Mouse (Mus musculus) left cerebral cortex, adult 2 months (tissue): Measurements from ENCODE around the gene Gm17720. TPM values are rescaled to one million over a fixed set of nuclear protein-coding genes. Genes with fewer than 3 reads are reported as not detected.

ENCODE experiments used
- DNase-seq, 2 experiments: peaks; one replicate each; pipeline ENCODE4 v3.0.0; 2021 to 2022; ENCODE audit warnings: low spot score in 2 of 2, mixed read lengths in 1 of 2; ENCODE audit errors: extremely low spot score in 1 of 2
- H3K27ac ChIP-seq: fragments of 200-600 bp; 2 replicates; pipeline ENCODE4 v1.8.1; 2022
- H3K4me3 ChIP-seq: fragments of 200-600 bp; 2 replicates; pipeline ENCODE4 v1.8.1; 2022
- CTCF ChIP-seq: fragments of 200-600 bp; IDR thresholded peaks from 2 replicates; pipeline ENCODE4 v1.8.1; 2022; ENCODE audit warnings: antibody characterized with exemption, mild to moderate bottlenecking, moderate library complexity
- intact Hi-C: fragments of 180-260 bp; cut with DNase I; formaldehyde crosslinking; loops from one replicate; pipeline ENCODE4 v1.15.1; 2025
- total RNA-seq, 2 experiments: library from RNA; stranded (reverse); gene quantifications; 2 replicates each; pipeline ENCODE4 v1.2.3; 2021

Gene Gm17720
- total RNA-seq, 2 experiments from 2014 or later = not detected

DNA sequence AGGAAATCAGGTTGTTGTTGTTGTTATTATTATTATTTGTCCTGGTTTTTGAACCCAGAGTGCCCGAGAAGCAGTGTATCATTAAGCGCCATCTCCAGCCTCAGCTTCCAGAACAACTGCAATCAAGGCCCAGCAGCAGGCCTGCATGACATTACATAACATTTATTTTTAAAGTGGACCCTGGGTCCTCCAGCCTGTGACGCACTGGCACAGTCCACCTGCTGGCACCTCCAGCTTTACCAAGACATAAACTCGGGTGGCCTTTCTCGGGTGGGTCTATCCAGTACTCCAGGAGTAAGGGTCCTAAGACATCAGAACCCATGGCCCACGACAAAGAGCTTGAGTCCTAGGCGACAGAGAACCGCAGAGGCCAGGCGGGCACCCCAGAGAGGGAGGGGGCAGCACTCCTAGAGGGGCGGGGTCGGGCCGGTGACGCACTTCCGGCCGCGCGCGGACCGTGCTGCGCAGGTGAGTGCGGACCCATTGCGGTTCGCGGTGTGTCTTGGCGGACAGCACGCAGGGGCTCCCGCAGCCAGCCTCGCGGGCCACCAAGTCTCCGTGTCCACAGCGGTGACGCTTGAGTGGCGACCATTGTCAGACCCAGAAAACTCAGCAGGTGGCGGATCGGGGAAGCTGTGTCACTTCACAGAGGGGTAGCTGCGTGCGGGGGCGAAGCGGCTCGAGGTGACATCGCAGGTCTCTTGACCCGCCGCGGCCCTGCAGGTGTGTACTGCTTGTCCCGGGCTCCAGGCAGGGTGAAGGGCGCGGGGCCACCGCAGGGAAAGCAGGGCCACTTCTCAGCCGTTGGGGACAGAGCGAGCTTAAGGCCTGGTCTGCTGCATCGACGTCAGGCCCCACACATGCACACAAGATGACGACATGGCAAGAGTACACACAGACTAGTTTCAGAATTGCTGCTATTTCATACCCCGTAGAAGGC, 23.0 kb downstream of the Gm17720 start, which contains the start of gene Zfp612:
TSS of gene Zfp612 (plus strand) at position 465 of the 940 bp plus-strand sequence.
- H3K27ac ChIP-seq = peak within 1 kb of the TSS; percentile 83
- peak; percentile 78 to 81 for DNase-seq
- no peak for TF ChIP-seq CTCF
- peak within 1 kb of the TSS; percentile 61 for H3K4me3 ChIP-seq
- intact Hi-C loops = loop anchor here (5.0 kb wide), 1 partner anchor 138 kb away; the partner anchor contains the start of gene Cmtr2

GRCm38 (mm10) chr8:110074496-110074895, 28.1 kb downstream of the Gm17720 start:
- no peak for TF ChIP-seq CTCF
- no peak for DNase-seq
- Histone ChIP-seq H3K4me3 (no peak overlapping the region), H3K27ac (no peak overlapping the region)
- intact Hi-C loops = no loop called here

DNA sequence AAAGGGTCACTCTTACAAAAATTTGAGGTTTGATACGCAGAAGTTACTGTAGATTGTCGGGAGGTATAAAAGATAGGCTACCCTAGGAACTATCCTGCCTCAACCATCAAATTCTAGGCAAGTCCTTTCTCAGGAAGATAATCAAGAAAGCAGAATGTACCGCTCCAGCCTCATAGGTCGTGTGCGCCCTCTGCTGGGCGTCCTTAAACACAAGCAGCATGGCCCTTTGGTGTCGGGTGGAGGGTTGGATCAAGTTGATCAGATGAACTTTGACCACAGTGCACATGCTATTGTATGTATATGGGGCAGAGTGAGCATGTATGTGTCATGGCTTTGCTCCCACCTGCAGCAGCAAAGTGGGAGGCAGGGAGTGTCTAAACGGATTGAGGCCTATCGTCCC, 31.0 kb downstream of the Gm17720 start:
- Histone ChIP-seq H3K27ac (no peak overlapping the region), H3K4me3 (no peak overlapping the region)
- intact Hi-C loops = loop anchor here (1.0 to 2.0 kb wide), 3 partner anchors 61 to 124 kb away; no protein-coding TSS in a partner anchor
- peak; percentile 54 to 58 for DNase-seq
- peak; percentile 94 for TF ChIP-seq CTCF

GRCm38 (mm10) chr8:110069706-110070105, 32.8 kb downstream of the Gm17720 start:
- intact Hi-C loops = loop anchor here (2.0 kb wide), 1 partner anchor 59 kb away; no protein-coding TSS in a partner anchor
- no peak for DNase-seq
- TF ChIP-seq CTCF = no peak
- Histone ChIP-seq H3K27ac (no peak overlapping the region), H3K4me3 (no peak overlapping the region)

GRCm38 (mm10) chr8:110065676-110066075, 36.9 kb downstream of the Gm17720 start:
- intact Hi-C loops = no loop called here
- no peak for DNase-seq
- Histone ChIP-seq H3K4me3 (no peak overlapping the region), H3K27ac (no peak overlapping the region)
- no peak for TF ChIP-seq CTCF

DNA sequence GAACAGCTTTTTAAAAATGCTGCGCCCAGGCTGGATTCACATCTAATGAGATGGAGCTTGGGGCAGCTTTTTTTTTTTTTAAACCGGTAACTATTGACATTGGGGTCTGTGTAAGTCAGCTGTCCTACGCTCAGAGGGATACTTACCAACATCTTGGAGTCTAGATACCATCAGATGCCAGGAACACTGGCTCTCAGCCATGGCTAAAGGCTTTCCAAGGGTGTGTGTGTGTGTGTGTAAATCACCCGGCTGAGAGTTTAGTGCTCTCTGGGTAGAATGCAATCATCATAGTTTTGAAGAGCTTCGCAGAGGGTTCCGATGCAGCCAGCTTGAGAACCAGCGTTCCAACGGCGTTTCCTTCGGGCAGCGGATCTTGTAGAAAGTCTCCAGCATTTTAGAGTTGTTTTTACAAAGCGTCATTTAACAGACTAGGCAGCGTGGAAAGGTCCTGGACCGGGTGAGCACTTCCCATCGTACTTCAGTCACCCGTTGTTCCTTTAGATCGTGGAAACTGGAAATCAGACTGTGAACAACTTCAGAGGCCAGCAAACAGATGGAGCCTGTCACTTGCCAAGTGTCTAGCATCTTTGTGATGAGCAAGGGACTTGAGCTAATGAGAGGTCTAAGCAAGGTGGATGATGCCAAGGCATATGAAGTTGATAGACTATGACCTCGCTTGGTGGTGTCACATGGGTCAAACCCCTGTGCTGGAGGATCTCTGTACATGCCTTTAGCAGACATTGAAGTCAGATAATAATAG, 37.8 kb downstream of the Gm17720 start:
- no peak overlapping the region for H3K27ac ChIP-seq
- intact Hi-C loops = no loop called here
- DNase-seq = no peak
- no peak overlapping the region for H3K4me3 ChIP-seq
- TF ChIP-seq CTCF = no peak

GRCm38 (mm10) chr8:110064161-110064560, 38.4 kb downstream of the Gm17720 start:
- DNase-seq = no peak
- no peak overlapping the region for H3K4me3 ChIP-seq
- no peak overlapping the region for H3K27ac ChIP-seq
- intact Hi-C loops = no loop called here
- TF ChIP-seq CTCF = no peak

- TF ChIP-seq CTCF = no peak
- DNase-seq = no peak
- H3K4me3 ChIP-seq = no peak overlapping the region
- intact Hi-C loops = loop anchor here (5.0 kb wide), 1 partner anchor 66 kb away; the partner anchor contains the start of gene Tat
- H3K27ac ChIP-seq = no peak overlapping the region
Observed at GRCm38 (mm10) chr8:110058207-110058606, 44.3 kb downstream of the Gm17720 start.

DNA sequence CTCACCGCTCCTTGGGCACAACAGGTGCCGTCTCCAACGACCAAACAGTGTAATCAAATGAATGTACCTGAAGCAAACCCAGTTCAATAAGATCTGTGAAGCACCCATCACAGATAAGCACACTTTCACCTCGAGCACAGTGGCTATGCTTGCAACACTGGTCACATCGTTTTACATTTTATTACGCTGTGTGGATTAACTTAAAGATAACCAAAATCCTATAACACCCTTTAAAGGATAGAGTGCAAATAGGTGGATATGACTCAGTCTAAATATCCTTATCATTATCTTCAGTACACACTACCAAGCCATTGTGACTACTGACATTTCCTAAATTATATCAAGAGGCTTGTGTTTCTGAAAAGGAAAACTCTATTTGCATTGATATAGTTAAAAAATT, 51.3 kb downstream of the Gm17720 start:
- no peak overlapping the region for H3K27ac ChIP-seq
- intact Hi-C loops = no loop called here
- no peak for TF ChIP-seq CTCF
- DNase-seq = no peak
- no peak overlapping the region for H3K4me3 ChIP-seq

DNA sequence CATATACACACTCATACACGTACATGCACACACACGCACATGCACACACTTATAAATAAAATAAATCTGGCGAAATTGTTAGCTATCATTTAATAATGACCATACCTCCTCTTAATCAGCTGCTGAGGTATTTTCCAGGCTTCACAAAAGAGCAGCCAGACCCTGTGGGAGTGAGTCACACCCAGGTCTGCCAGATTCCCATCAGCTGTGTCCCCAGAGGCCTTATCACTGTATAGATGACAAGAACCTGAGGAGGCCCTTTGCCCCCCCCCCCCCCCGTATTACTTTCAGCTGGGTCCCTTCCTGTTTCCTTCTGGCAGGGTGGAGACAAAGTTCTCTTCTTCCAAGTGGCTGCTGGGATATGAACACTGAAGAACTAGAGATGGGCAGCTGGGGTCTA, 62.0 kb downstream of the Gm17720 start:
- Histone ChIP-seq H3K27ac (no peak overlapping the region), H3K4me3 (no peak overlapping the region)
- intact Hi-C loops = no loop called here
- no peak for TF ChIP-seq CTCF
- DNase-seq = no peak

- H3K27ac ChIP-seq = no peak within 1 kb of the TSS
- no peak for DNase-seq
- no peak within 1 kb of the TSS for H3K4me3 ChIP-seq
- no peak for TF ChIP-seq CTCF
- intact Hi-C loops = no loop called here
Observed at GRCm38 (mm10) chr8:110039659-110040058, 62.9 kb downstream of the Gm17720 start, which contains the start of gene Chst4. TSS of gene Chst4 (minus strand) at chr8:110039740.

- no peak overlapping the region for H3K4me3 ChIP-seq
- no peak for DNase-seq
- intact Hi-C loops = no loop called here
- TF ChIP-seq CTCF = no peak
- H3K27ac ChIP-seq = no peak overlapping the region
Observed at GRCm38 (mm10) chr8:110039216-110039615, 63.3 kb downstream of the Gm17720 start.
